Mouse (Mus musculus): ENCODE measurements around the gene Jade2. TPM values are rescaled to one million over a fixed set of nuclear protein-coding genes. Genes with fewer than 3 reads are reported as not detected.

The Jade2 gene
- polyA plus RNA-seq, 1 experiment from 2014 or later, result 1.3 TPM

GRCm38 (mm10) chr11:51818837-51819236 lies 38.6 kb downstream of the Jade2 start:
- Histone ChIP-seq H3K36me3 (ENCODE audit: control insufficient read depth, insufficient read depth, low read length) (peaks cover 5% of the 10 kb centered on the region; the same call in 1 of the 2 replicates), H3K4me2 (replicated peaks; ENCODE audit: low read depth) (no peak overlapping the region), H3K9me3 (ENCODE audit: control insufficient read depth, low read length) (no peaks in the 10 kb centered on the region), H3K27me3 (ENCODE audit: control insufficient read depth, insufficient read depth, low read length) (no peaks in the 10 kb centered on the region), H3K9ac (ENCODE audit: low read length) (no peak overlapping the region), H3K4me1 (replicated peaks; ENCODE audit: control insufficient read depth, insufficient read depth) (no peaks in the 10 kb centered on the region), H3K27ac (replicated peaks) (no peak overlapping the region), H3K4me3 (ENCODE audit: low read depth, low read length) (no peak overlapping the region)
- no peak for TF ChIP-seq CTCF (IDR thresholded peaks at IDR 0.05; ENCODE audit: low read depth)
- no peak for TF ChIP-seq EP300 (optimal IDR thresholded peaks at IDR 0.05)
- 90% methylated on average over 4 of the region's 4 CpGs for WGBS
- ATAC-seq (ENCODE audit: low FRiP score, low TSS enrichment) (no peak), DNase-seq (ENCODE audit: low spot score) (no peak)

GRCm38 (mm10) chr11:51817756-51818155 lies 39.7 kb downstream of the Jade2 start:
- H3K27ac ChIP-seq (replicated peaks), result no peak overlapping the region
- peaks cover 5% of the 10 kb centered on the region; the same call in 1 of the 2 replicates for H3K36me3 ChIP-seq (ENCODE audit: control insufficient read depth, insufficient read depth, low read length)
- no peak overlapping the region for H3K9ac ChIP-seq (ENCODE audit: low read length)
- H3K4me3 ChIP-seq (ENCODE audit: low read depth, low read length), result no peak overlapping the region
- ATAC-seq (ENCODE audit: low FRiP score, low TSS enrichment), result peak; percentile 74
- H3K4me2 ChIP-seq (replicated peaks; ENCODE audit: low read depth), result no peak overlapping the region
- WGBS, result 33% methylated on average over 6 of the region's 6 CpGs
- H3K27me3 ChIP-seq (ENCODE audit: control insufficient read depth, insufficient read depth, low read length), result no peaks in the 10 kb centered on the region
- peak; percentile 98 for TF ChIP-seq CTCF (IDR thresholded peaks at IDR 0.05; ENCODE audit: low read depth)
- no peak for TF ChIP-seq EP300 (optimal IDR thresholded peaks at IDR 0.05)
- H3K4me1 ChIP-seq (replicated peaks; ENCODE audit: control insufficient read depth, insufficient read depth), result no peaks in the 10 kb centered on the region
- no peaks in the 10 kb centered on the region for H3K9me3 ChIP-seq (ENCODE audit: control insufficient read depth, low read length)
- peak; percentile 95 for DNase-seq (ENCODE audit: low spot score)

GRCm38 (mm10) chr11:51812022-51812546 lies 45.4 kb downstream of the Jade2 start:
- TF ChIP-seq CTCF (IDR thresholded peaks at IDR 0.05; ENCODE audit: low read depth) (no peak), EP300 (optimal IDR thresholded peaks at IDR 0.05) (no peak)
- H3K9me3 ChIP-seq (ENCODE audit: control insufficient read depth, low read length), result no peaks in the 10 kb centered on the region
- no peak for DNase-seq (ENCODE audit: low spot score)
- no peaks in the 10 kb centered on the region for H3K27me3 ChIP-seq (ENCODE audit: control insufficient read depth, insufficient read depth, low read length)
- H3K27ac ChIP-seq (replicated peaks), result no peak overlapping the region
- no peak overlapping the region for H3K9ac ChIP-seq (ENCODE audit: low read length)
- no peaks in the 10 kb centered on the region for H3K4me1 ChIP-seq (replicated peaks; ENCODE audit: control insufficient read depth, insufficient read depth)
- no peak for ATAC-seq (ENCODE audit: low FRiP score, low TSS enrichment)
- H3K4me3 ChIP-seq (ENCODE audit: low read depth, low read length), result no peak overlapping the region
- peaks cover 5% of the 10 kb centered on the region; the same call in 1 of the 2 replicates for H3K36me3 ChIP-seq (ENCODE audit: control insufficient read depth, insufficient read depth, low read length)
- 89% methylated on average over 8 of the region's 8 CpGs for WGBS
- H3K4me2 ChIP-seq (replicated peaks; ENCODE audit: low read depth), result no peak overlapping the region

- ATAC-seq (ENCODE audit: low FRiP score, low TSS enrichment) (no peak), DNase-seq (ENCODE audit: low spot score) (no peak)
- H3K36me3 ChIP-seq (ENCODE audit: control insufficient read depth, insufficient read depth, low read length), result peaks cover 5% of the 10 kb centered on the region; the same call in 1 of the 2 replicates
- no peak for TF ChIP-seq EP300 (optimal IDR thresholded peaks at IDR 0.05)
- peak; percentile 55 for TF ChIP-seq CTCF (IDR thresholded peaks at IDR 0.05; ENCODE audit: low read depth)
- H3K4me1 ChIP-seq (replicated peaks; ENCODE audit: control insufficient read depth, insufficient read depth), result no peaks in the 10 kb centered on the region
- H3K4me2 ChIP-seq (replicated peaks; ENCODE audit: low read depth), result no peak overlapping the region
- WGBS, result 83% methylated on average over 4 of the region's 4 CpGs
- H3K9ac ChIP-seq (ENCODE audit: low read length), result no peak overlapping the region
- no peaks in the 10 kb centered on the region for H3K27me3 ChIP-seq (ENCODE audit: control insufficient read depth, insufficient read depth, low read length)
- no peak overlapping the region for H3K27ac ChIP-seq (replicated peaks)
- no peak overlapping the region for H3K4me3 ChIP-seq (ENCODE audit: low read depth, low read length)
- H3K9me3 ChIP-seq (ENCODE audit: control insufficient read depth, low read length), result no peaks in the 10 kb centered on the region
Measured at GRCm38 (mm10) chr11:51811230-51811629, 46.2 kb downstream of the Jade2 start.

- Histone ChIP-seq H3K27ac (replicated peaks) (no peak overlapping the region), H3K4me2 (replicated peaks; ENCODE audit: low read depth) (no peak overlapping the region), H3K9me3 (ENCODE audit: control insufficient read depth, low read length) (no peaks in the 10 kb centered on the region), H3K4me1 (replicated peaks; ENCODE audit: control insufficient read depth, insufficient read depth) (no peaks in the 10 kb centered on the region), H3K9ac (ENCODE audit: low read length) (no peak overlapping the region), H3K36me3 (ENCODE audit: control insufficient read depth, insufficient read depth, low read length) (no peaks in the 10 kb centered on the region), H3K27me3 (ENCODE audit: control insufficient read depth, insufficient read depth, low read length) (no peaks in the 10 kb centered on the region), H3K4me3 (ENCODE audit: low read depth, low read length) (no peak overlapping the region)
- TF ChIP-seq CTCF (IDR thresholded peaks at IDR 0.05; ENCODE audit: low read depth) (peak; percentile 43), EP300 (optimal IDR thresholded peaks at IDR 0.05) (no peak)
- DNase-seq (ENCODE audit: low spot score) (peak; percentile 61), ATAC-seq (ENCODE audit: low FRiP score, low TSS enrichment) (no peak)
- WGBS, result 61% methylated on average over 6 of the region's 6 CpGs
Measured at GRCm38 (mm10) chr11:51809632-51810224, 47.7 kb downstream of the Jade2 start.

All from stomach, postnatal 0 days (tissue).